Comparison of ENCODE assay signal across 8 mouse cellular contexts in the genomic region with DNA sequence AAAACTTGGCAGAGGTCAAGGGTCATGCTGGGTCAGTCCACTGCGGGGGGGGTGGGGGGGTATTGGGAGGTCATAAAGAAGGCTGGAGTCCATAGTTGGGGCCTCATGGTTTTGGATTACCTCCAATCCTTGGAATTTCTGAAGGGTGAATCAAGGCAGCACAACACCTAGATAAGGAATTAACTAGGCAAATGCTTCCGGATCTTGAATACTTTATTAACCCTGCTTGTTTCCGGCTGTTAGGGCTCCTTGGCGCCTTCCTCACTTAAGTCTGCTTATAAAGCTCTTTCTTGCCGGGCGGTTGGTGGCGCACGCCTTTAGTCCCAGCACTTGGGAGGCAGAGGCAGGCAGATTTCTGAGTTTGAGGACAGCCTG. TPM values are rescaled to one million over a fixed set of nuclear protein-coding genes. Genes with fewer than 3 reads are reported as not detected.
A peak's percentile ranks its signal among the peaks of the same experiment; 100 is the strongest.
DNase-seq lines count a peak whose midpoint lies in the region; ATAC-seq and TF ChIP-seq lines count a peak whose summit lies in the region.

No protein-coding gene starts in this region.

- peaks cover 6% of the 10 kb centered on the region; the same call in 1 of the 2 replicates for H3K4me1 ChIP-seq in kidney, adult 2 months (ENCODE audit: control insufficient read depth, insufficient read depth, low read length)
- H3K4me1 ChIP-seq in MEL (ENCODE audit: control insufficient read depth in 1 of 2, insufficient read depth in 2 of 2, low read length in 2 of 2): peaks cover 3 to 9% of the 10 kb centered on the region in 2 experiments; a peak in 2 of 4 replicates
- H3K4me1 ChIP-seq in forebrain, embryonic 11.5 days (replicated peaks; ENCODE audit: control insufficient read depth, insufficient read depth, low read length): peaks cover 5% of the 10 kb centered on the region; the same call in 1 of the 2 replicates
- H3K4me1 ChIP-seq in kidney, embryonic 16.5 days (ENCODE audit: insufficient read depth, low read length): peaks cover 20% of the 10 kb centered on the region
- peaks cover 18% of the 10 kb centered on the region for H3K4me1 ChIP-seq in midbrain, embryonic 12.5 days

- H3K9ac ChIP-seq in MEL (ENCODE audit: control insufficient read depth, low read depth, low read length, poor library complexity, severe bottlenecking): peak overlapping the region; percentile 62
- peak overlapping the region; percentile 93 for H3K9ac ChIP-seq in forebrain, embryonic 11.5 days (ENCODE audit: low read length)
- H3K9ac ChIP-seq in kidney, embryonic 16.5 days (replicated peaks; ENCODE audit: low read length): peak overlapping the region; percentile 97
- H3K9ac ChIP-seq in midbrain, embryonic 12.5 days (replicated peaks): peak overlapping the region; percentile 90

- H3K9me3 ChIP-seq in MEL (replicated peaks; ENCODE audit: insufficient read depth, low read length): no peaks in the 10 kb centered on the region
- no peaks in the 10 kb centered on the region for H3K9me3 ChIP-seq in forebrain, embryonic 11.5 days (ENCODE audit: control insufficient read depth, low read length)
- H3K9me3 ChIP-seq in kidney, embryonic 16.5 days (ENCODE audit: low read length): 0 out of 2 replicates have a peak, but pooled peaks cover 3% of the 10 kb centered on the region
- no peaks in the 10 kb centered on the region for H3K9me3 ChIP-seq in midbrain, embryonic 12.5 days

- H3K27ac ChIP-seq in kidney, adult 2 months (ENCODE audit: insufficient read depth, low read depth, low read length): peak overlapping the region; percentile 60
- peak overlapping the region; percentile 85 for H3K27ac ChIP-seq in MEL (ENCODE audit: control insufficient read depth, low read depth, low read length)
- H3K27ac ChIP-seq in forebrain, embryonic 11.5 days (ENCODE audit: low read depth, low read length): peak overlapping the region; percentile 95; the same call in 1 of the 2 replicates
- H3K27ac ChIP-seq in kidney, embryonic 16.5 days (ENCODE audit: low read length): peak overlapping the region; percentile 99
- peak overlapping the region; percentile 98 for H3K27ac ChIP-seq in midbrain, embryonic 12.5 days (replicated peaks)

- H3K79me2 ChIP-seq in MEL (ENCODE audit: control insufficient read depth, insufficient read depth, low read length, poor library complexity): peaks cover 32% of the 10 kb centered on the region

- H3K4me3 ChIP-seq in kidney, adult 2 months (ENCODE audit: insufficient read depth, low read depth, low read length): peak overlapping the region; percentile 68
- peak overlapping the region; percentile 56 to 64 for H3K4me3 ChIP-seq in MEL (ENCODE audit: control insufficient read depth in 1 of 2, insufficient read depth in 1 of 2, low read depth in 2 of 2, low read length in 2 of 2)
- peak overlapping the region; percentile 86 for H3K4me3 ChIP-seq in forebrain, embryonic 11.5 days (ENCODE audit: low read depth, low read length)
- peak overlapping the region; percentile 92 for H3K4me3 ChIP-seq in kidney, embryonic 16.5 days (ENCODE audit: low read length)
- H3K4me3 ChIP-seq in midbrain, embryonic 12.5 days: peak overlapping the region; percentile 88

- no peak for DNase-seq in kidney, adult 2 months
- DNase-seq in kidney, adult 18-20 months: no peak
- peak; percentile 80 for DNase-seq in MEL (ENCODE audit: low read depth, low spot score)
- no peak for DNase-seq in forebrain, embryonic 11.5 days (ENCODE audit: low spot score)
- peak; percentile 14 to 27 for DNase-seq in thymus, postnatal 36 days

- peak overlapping the region; percentile 55 for H3K4me2 ChIP-seq in forebrain, embryonic 11.5 days (ENCODE audit: low read depth, low read length, severe bottlenecking)
- H3K4me2 ChIP-seq in kidney, embryonic 16.5 days (replicated peaks; ENCODE audit: low read depth, low read length): peak overlapping the region; percentile 54
- H3K4me2 ChIP-seq in midbrain, embryonic 12.5 days (replicated peaks): peak overlapping the region; percentile 59

- TF ChIP-seq CTCF in kidney, adult 2 months (conservative IDR thresholded peaks at IDR 0.05; ENCODE audit: insufficient read depth, insufficient read length, low read depth, low read length): no peak
- no peak for TF ChIP-seq CTCF in MEL (IDR thresholded peaks at IDR 0.05 in 2 of 3, conservative IDR thresholded peaks at IDR 0.05 in 1 of 3; ENCODE audit: control insufficient read depth in 1 of 3, insufficient read depth in 1 of 3, low read depth in 2 of 3, low read length in 3 of 3, poor library complexity in 1 of 3, severe bottlenecking in 1 of 3)

- no peak for TF ChIP-seq RAD21 in MEL (IDR thresholded peaks at IDR 0.05; ENCODE audit: low read depth, low read length)

- peaks cover 9% of the 10 kb centered on the region for H3K36me3 ChIP-seq in kidney, adult 2 months (ENCODE audit: control insufficient read depth, insufficient read depth, low read length)
- H3K36me3 ChIP-seq in MEL (ENCODE audit: control insufficient read depth in 1 of 2, insufficient read depth in 2 of 2, low read length in 2 of 2): peaks cover 16 to 35% of the 10 kb centered on the region in 2 experiments
- H3K36me3 ChIP-seq in forebrain, embryonic 11.5 days (ENCODE audit: control insufficient read depth, insufficient read depth, low read length): no peaks in the 10 kb centered on the region; the same call in 1 of the 2 replicates
- H3K36me3 ChIP-seq in kidney, embryonic 16.5 days (ENCODE audit: insufficient read depth, low read length): peaks cover 23% of the 10 kb centered on the region
- peaks cover 37% of the 10 kb centered on the region for H3K36me3 ChIP-seq in midbrain, embryonic 12.5 days

- WGBS in kidney, adult 2 months: 1% methylated on average over 8 of the region's 8 CpGs
- 56% methylated on average over 8 of the region's 8 CpGs for WGBS in forebrain, embryonic 11.5 days
- WGBS in kidney, embryonic 16.5 days: 32% methylated on average over 8 of the region's 8 CpGs
- 42% methylated on average over 8 of the region's 8 CpGs for WGBS in midbrain, embryonic 12.5 days

- no peak for TF ChIP-seq POLR2A in kidney, adult 2 months (IDR thresholded peaks at IDR 0.05; ENCODE audit: low read depth, low read length)
- peak in 1 of 2 experiments; percentile 23; a peak in 1 of 4 replicates for TF ChIP-seq POLR2A in MEL (IDR thresholded peaks at IDR 0.05; ENCODE audit: control insufficient read depth in 1 of 2, insufficient read depth in 1 of 2, low read depth in 1 of 2, low read length in 2 of 2, poor library complexity in 1 of 2)

- no peak for ATAC-seq in forebrain, embryonic 11.5 days (replicated peaks; ENCODE audit: low FRiP score)
- ATAC-seq in kidney, embryonic 16.5 days (ENCODE audit: low FRiP score, low TSS enrichment): no peak
- no peak for ATAC-seq in midbrain, embryonic 12.5 days (ENCODE audit: low FRiP score, low read depth)
- no peak for ATAC-seq in activated CD4-positive, CD25-positive, alpha-beta regulatory T cell, adult 4 months

- TF ChIP-seq EP300 in MEL (IDR thresholded peaks at IDR 0.05; ENCODE audit: low read depth in 1 of 2, low read length in 2 of 2): no peak; a peak in 1 of 4 replicates

- no peaks in the 10 kb centered on the region for H3K27me3 ChIP-seq in kidney, adult 2 months (replicated peaks; ENCODE audit: control insufficient read depth, insufficient read depth, low read length)
- H3K27me3 ChIP-seq in MEL (ENCODE audit: control insufficient read depth in 1 of 2, insufficient read depth in 2 of 2, low read length in 2 of 2): no peaks in the 10 kb centered on the region
- no peaks in the 10 kb centered on the region for H3K27me3 ChIP-seq in forebrain, embryonic 11.5 days (ENCODE audit: control insufficient read depth, insufficient read depth, low read length)
- no peaks in the 10 kb centered on the region for H3K27me3 ChIP-seq in kidney, embryonic 16.5 days (ENCODE audit: insufficient read depth, low read length)
- no peaks in the 10 kb centered on the region for H3K27me3 ChIP-seq in midbrain, embryonic 12.5 days

RNA-seq across cellular contexts. Expression of gene Srcap, which starts 1.2 kb away (rescaled TPM):
- polyA plus RNA-seq in kidney, adult 2 months (2012; rRNA removed): 17.0 and 18.6 TPM in 2 replicates
- 20.3 and 22.3 TPM in 2 replicates for total RNA-seq in MEL (2012; rRNA removed)
- polyA plus RNA-seq in MEL (2012; ENCODE audit: insufficient read depth in 1 of 2, insufficient read length in 2 of 2, low read depth in 1 of 2, low replicate concordance in 2 of 2, missing spikeins in 1 of 2): 10 to 100 TPM; 34.3 to 45.1 TPM
- polyA plus RNA-seq in forebrain, embryonic 11.5 days (2014; fragmentation: Nextera tagmentation; extraction: Ambion mirVana): 91.6 and 93.5 TPM in 2 replicates
- polyA plus RNA-seq in kidney, embryonic 16.5 days (2015; fragmentation: Nextera tagmentation; extraction: Ambion mirVana): 39.6 and 44.1 TPM in 2 replicates
- polyA plus RNA-seq in midbrain, embryonic 12.5 days (2016; fragmentation: Nextera tagmentation; extraction: Ambion mirVana): 94.6 and 98.3 TPM in 2 replicates
- 10 to 100 TPM in 1 of 2 experiments, 1 to 10 TPM in 1; 8.1 to 10.9 TPM for polyA plus RNA-seq in activated CD4-positive, CD25-positive, alpha-beta regulatory T cell, adult 4 months (2017; shearing (Covaris generic))

RNA-seq across cellular contexts. Expression of gene Gm42715, which starts 6.4 kb away (rescaled TPM):
- polyA plus RNA-seq in kidney, adult 2 months (2012; rRNA removed): 12.5 and 13.1 TPM in 2 replicates
- total RNA-seq in MEL (2012; rRNA removed): 9.0 and 12.0 TPM in 2 replicates
- 10 to 100 TPM in 1 of 2 experiments, not detected in 1; 25.4 TPM for polyA plus RNA-seq in MEL (2012; ENCODE audit: insufficient read depth in 1 of 2, insufficient read length in 2 of 2, low read depth in 1 of 2, low replicate concordance in 2 of 2, missing spikeins in 1 of 2)
- polyA plus RNA-seq in forebrain, embryonic 11.5 days (2014; fragmentation: Nextera tagmentation; extraction: Ambion mirVana): 23.3 and 24.7 TPM in 2 replicates
- 16.2 and 22.4 TPM in 2 replicates for polyA plus RNA-seq in kidney, embryonic 16.5 days (2015; fragmentation: Nextera tagmentation; extraction: Ambion mirVana)
- polyA plus RNA-seq in midbrain, embryonic 12.5 days (2016; fragmentation: Nextera tagmentation; extraction: Ambion mirVana): 19.4 and 20.1 TPM in 2 replicates
- polyA plus RNA-seq in activated CD4-positive, CD25-positive, alpha-beta regulatory T cell, adult 4 months (2017; shearing (Covaris generic)): 10 to 100 TPM; 19.2 to 20.0 TPM

RNA-seq across cellular contexts. Expression of gene Fbrs, which starts 34.0 kb away (rescaled TPM):
- polyA plus RNA-seq in kidney, adult 2 months (2012; rRNA removed): 19.1 and 23.7 TPM in 2 replicates
- total RNA-seq in MEL (2012; rRNA removed): 7.5 TPM in 2 replicates
- 10 to 100 TPM in 1 of 2 experiments, not detected in 1; 53.3 TPM for polyA plus RNA-seq in MEL (2012; ENCODE audit: insufficient read depth in 1 of 2, insufficient read length in 2 of 2, low read depth in 1 of 2, low replicate concordance in 2 of 2, missing spikeins in 1 of 2)
- polyA plus RNA-seq in forebrain, embryonic 11.5 days (2014; fragmentation: Nextera tagmentation; extraction: Ambion mirVana): 13.6 and 14.7 TPM in 2 replicates
- 12.2 and 13.1 TPM in 2 replicates for polyA plus RNA-seq in kidney, embryonic 16.5 days (2015; fragmentation: Nextera tagmentation; extraction: Ambion mirVana)
- polyA plus RNA-seq in midbrain, embryonic 12.5 days (2016; fragmentation: Nextera tagmentation; extraction: Ambion mirVana): 13.9 and 14.2 TPM in 2 replicates
- 10 to 100 TPM; 17.9 to 25.0 TPM for polyA plus RNA-seq in activated CD4-positive, CD25-positive, alpha-beta regulatory T cell, adult 4 months (2017; shearing (Covaris generic))

RNA-seq across cellular contexts. Expression of gene Tmem265, which starts 48.2 kb away (rescaled TPM):
- not detected in 2 replicates for polyA plus RNA-seq in kidney, adult 2 months (2012; rRNA removed)
- total RNA-seq in MEL (2012; rRNA removed): not detected in 2 replicates
- polyA plus RNA-seq in MEL (2012; ENCODE audit: insufficient read depth in 1 of 2, insufficient read length in 2 of 2, low read depth in 1 of 2, low replicate concordance in 2 of 2, missing spikeins in 1 of 2): not detected
- polyA plus RNA-seq in forebrain, embryonic 11.5 days (2014; fragmentation: Nextera tagmentation; extraction: Ambion mirVana): 10.2 and 13.0 TPM in 2 replicates
- polyA plus RNA-seq in kidney, embryonic 16.5 days (2015; fragmentation: Nextera tagmentation; extraction: Ambion mirVana): 10.5 and 10.6 TPM in 2 replicates
- polyA plus RNA-seq in midbrain, embryonic 12.5 days (2016; fragmentation: Nextera tagmentation; extraction: Ambion mirVana): 3.5 and 6.3 TPM in 2 replicates
- 10 to 100 TPM; 52.4 to 58.5 TPM for polyA plus RNA-seq in activated CD4-positive, CD25-positive, alpha-beta regulatory T cell, adult 4 months (2017; shearing (Covaris generic))

RNA-seq across cellular contexts. Expression of gene Prr14, which starts 53.6 kb away (rescaled TPM):
- 58.7 and 62.6 TPM in 2 replicates for polyA plus RNA-seq in kidney, adult 2 months (2012; rRNA removed)
- total RNA-seq in MEL (2012; rRNA removed): 10.8 and 11.7 TPM in 2 replicates
- polyA plus RNA-seq in MEL (2012; ENCODE audit: insufficient read depth in 1 of 2, insufficient read length in 2 of 2, low read depth in 1 of 2, low replicate concordance in 2 of 2, missing spikeins in 1 of 2): 10 to 100 TPM in 1 of 2 experiments, not detected in 1; 45.9 TPM
- polyA plus RNA-seq in forebrain, embryonic 11.5 days (2014; fragmentation: Nextera tagmentation; extraction: Ambion mirVana): 70.7 and 77.3 TPM in 2 replicates
- polyA plus RNA-seq in kidney, embryonic 16.5 days (2015; fragmentation: Nextera tagmentation; extraction: Ambion mirVana): 41.9 and 47.2 TPM in 2 replicates
- 63.1 and 69.2 TPM in 2 replicates for polyA plus RNA-seq in midbrain, embryonic 12.5 days (2016; fragmentation: Nextera tagmentation; extraction: Ambion mirVana)
- 100 to 1,000 TPM; 137 to 165 TPM for polyA plus RNA-seq in activated CD4-positive, CD25-positive, alpha-beta regulatory T cell, adult 4 months (2017; shearing (Covaris generic))

Comparison
In these comparisons a context has a peak if more than half of its experiments do, and no peak if none do; other contexts are left out.
1. DNase-seq: peak in MEL (single experiment) and thymus, postnatal 36 days (2 of 2); none in kidney, adult 2 months (single experiment), kidney, adult 18-20 months (single experiment) and forebrain, embryonic 11.5 days (single experiment).
2. Peak in every context shown above with its lines, with median percentiles within 50 percentile points of each other: H3K27ac ChIP-seq, H3K4me3 ChIP-seq, H3K9ac ChIP-seq and H3K4me2 ChIP-seq.